Mouse (Mus musculus) c-Kit-positive CD71-negative TER-119-negative erythroid progenitor cells, embryonic 14.5 days (primary cell): Measurements from ENCODE around the gene Ttll3.

ENCODE experiments used
- DNase-seq: peaks from one replicate; pipeline ENCODE4 v3.0.0-alpha.2; 2013; ENCODE audit warnings: low read depth

Gene Ttll3

DNA sequence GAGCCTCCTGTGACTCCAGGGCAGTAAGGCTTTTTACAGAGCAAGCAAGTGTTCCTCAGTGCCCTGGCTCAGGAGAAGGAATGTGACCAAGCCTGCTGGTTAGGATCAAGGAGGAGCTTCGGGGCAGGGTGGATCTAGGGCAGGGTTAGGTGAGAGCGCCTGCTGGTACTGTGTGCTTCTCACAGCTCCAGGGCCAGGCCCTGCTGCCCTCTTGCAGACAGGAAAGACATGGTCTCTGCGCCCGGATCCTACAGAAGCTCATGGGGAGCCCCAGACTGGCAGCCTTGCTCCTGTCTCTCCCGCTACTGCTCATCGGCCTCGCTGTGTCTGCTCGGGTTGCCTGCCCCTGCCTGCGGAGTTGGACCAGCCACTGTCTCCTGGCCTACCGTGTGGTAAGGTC, 69.6 kb downstream of the Ttll3 start:
- DNase-seq: no peak

DNA sequence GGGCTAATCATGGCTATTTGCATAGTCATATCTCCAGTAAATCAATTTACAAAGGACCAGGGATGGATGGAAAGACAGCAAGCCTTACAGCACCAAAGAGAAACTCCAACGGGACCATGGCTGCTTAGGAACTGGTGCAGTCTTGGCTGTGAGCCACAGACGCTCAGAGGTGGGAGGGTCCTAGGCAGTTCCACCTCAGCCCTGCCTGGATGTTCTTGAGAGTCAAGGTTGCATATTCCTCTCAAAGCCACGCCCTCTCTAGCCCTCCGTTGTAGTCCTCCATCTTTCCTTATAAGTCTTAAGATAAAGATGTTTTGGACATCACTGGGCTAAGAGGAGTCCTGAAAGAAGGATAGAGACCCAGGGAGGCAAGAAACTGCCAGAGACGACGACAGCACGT, 75.0 kb downstream of the Ttll3 start:
- no peak for DNase-seq
